Mouse (Mus musculus) stomach, embryonic 15.5 days (tissue): Measurements from ENCODE around the gene Pi4ka. TPM values are rescaled to one million over a fixed set of nuclear protein-coding genes. Genes with fewer than 3 reads are reported as not detected.

Experiments
- ATAC-seq: fragments of 200-750 bp; cut with Nextera tagmentation; 2 replicates; pipeline ENCODE4 v1.8.0; 2017; ENCODE audit warnings: low read depth, moderate number of reproducible peaks, moderate TSS enrichment; ENCODE audit not compliant: insufficient read depth, low FRiP score
- H3K27ac ChIP-seq: fragments of 300-500 bp; sonication (generic); 2 replicates; pipeline ENCODE4 v1.5.1; 2015; ENCODE audit warnings: mild to moderate bottlenecking, inconsistent platforms
- H3K27me3 ChIP-seq: fragments of 300-500 bp; sonication (generic); replicated peaks from 2 replicates; pipeline ENCODE4 v1.6.1; 2015; ENCODE audit warnings: inconsistent platforms
- H3K36me3 ChIP-seq: fragments of 300-500 bp; sonication (generic); 2 replicates; pipeline ENCODE4 v1.6.1; 2015; ENCODE audit warnings: inconsistent platforms
- H3K4me1 ChIP-seq: fragments of 300-500 bp; sonication (generic); 2 replicates; pipeline ENCODE4 v1.6.1; 2015; ENCODE audit warnings: inconsistent platforms
- H3K4me2 ChIP-seq: fragments of 300-500 bp; sonication (generic); 2 replicates; pipeline ENCODE4 v1.6.1; 2015; ENCODE audit warnings: mild to moderate bottlenecking, inconsistent platforms
- H3K4me3 ChIP-seq: fragments of 300-500 bp; sonication (generic); replicated peaks from 2 replicates; pipeline ENCODE4 v1.5.1; 2015; ENCODE audit warnings: inconsistent platforms
- H3K9ac ChIP-seq: fragments of 300-500 bp; sonication (generic); 2 replicates; pipeline ENCODE4 v1.6.1; 2015; ENCODE audit warnings: inconsistent platforms
- H3K9me3 ChIP-seq: fragments of 300-500 bp; sonication (generic); 2 replicates; pipeline ENCODE4 v1.6.1; 2016; ENCODE audit warnings: inconsistent platforms
- WGBS: fragments of 180-500 bp; shearing (Covaris S2); methylation state at CpG from one replicate; pipeline ENCODE4 v1.1.7; 2015; 5-methylcytosine and 5-hydroxymethylcytosine counted together
- polyA plus RNA-seq: library from polyadenylated mRNA; unstranded; fragments of >200 nt; fragmentation: Nextera tagmentation; extraction: Ambion mirVana; gene quantifications from 2 replicates; pipeline ENCODE4 v1.2.1, GENCODE M21; 2015

The Pi4ka gene
- polyA plus RNA-seq: 28.1 and 28.4 TPM in 2 replicates

DNA sequence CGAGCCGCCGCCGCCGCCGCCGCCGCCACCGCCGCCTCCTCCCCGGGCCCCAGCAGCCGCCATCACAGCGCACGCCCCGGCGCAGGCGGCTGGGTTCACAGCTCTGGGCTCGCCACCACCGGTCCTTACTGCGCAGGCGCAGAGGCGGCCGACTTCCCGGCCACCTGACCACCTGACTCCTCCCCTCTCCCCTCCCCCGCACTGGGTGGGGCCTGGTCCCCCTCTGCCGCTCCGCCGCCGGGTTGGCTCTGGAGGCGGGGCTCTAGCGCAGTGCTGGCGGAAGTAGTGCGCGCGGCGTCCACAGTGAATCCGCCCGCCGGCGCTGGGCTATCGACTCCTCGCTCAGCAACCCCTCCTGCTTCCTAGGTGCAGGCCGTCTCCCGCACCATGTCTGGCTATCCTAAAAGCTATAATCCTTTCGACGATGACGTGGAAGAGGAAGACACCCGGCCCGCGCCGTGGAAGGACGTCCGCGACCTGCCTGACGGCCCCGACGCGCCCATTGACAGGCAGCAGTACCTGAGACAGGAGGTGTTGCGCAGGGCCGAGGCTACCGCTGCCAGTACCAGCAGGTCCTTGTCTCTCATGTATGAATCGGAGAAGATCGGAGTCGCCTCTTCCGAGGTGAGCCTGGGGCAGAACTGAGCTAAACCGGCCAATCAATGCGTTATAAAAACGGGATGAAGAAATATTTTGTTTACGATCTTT lies at the start of gene Pi4ka, which contains the start of gene Snap29:
Gene Pi4ka (minus strand): TSS at position 579 of the 708 bp plus-strand sequence.
Gene Snap29 (plus strand): TSS at position 251 of the 708 bp plus-strand sequence.
- WGBS: under 1% methylated on average over 57 of the region's 69 CpGs
- Histone ChIP-seq H3K9me3 (no peaks in the 10 kb centered on the region), H3K4me3 (peak within 1 kb of the TSS; percentile 62), H3K9ac (peak within 1 kb of the TSS; percentile 62), H3K4me1 (peaks cover 9% of the 10 kb centered on the region; the same call in 1 of the 2 replicates), H3K27me3 (no peaks in the 10 kb centered on the region), H3K27ac (peak within 1 kb of the TSS; percentile 62), H3K4me2 (peak within 1 kb of the TSS; percentile 76), H3K36me3 (no peaks in the 10 kb centered on the region)
- ATAC-seq: peak; percentile 98

DNA sequence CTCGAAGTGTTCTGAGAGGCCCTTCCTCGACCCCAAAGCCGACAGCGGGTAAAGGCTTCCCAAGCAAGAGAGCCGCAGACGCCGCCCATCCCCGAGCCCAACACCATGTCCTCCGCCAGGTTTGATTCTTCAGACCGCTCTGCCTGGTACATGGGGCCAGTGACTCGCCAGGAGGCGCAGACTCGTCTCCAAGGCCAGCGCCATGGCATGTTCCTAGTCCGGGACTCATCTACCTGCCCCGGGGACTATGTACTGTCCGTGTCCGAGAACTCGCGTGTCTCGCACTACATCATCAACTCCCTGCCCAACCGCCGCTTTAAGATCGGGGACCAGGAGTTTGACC lies 46.2 kb upstream of the Pi4ka start:
- Histone ChIP-seq H3K4me1 (peaks cover 9% of the 10 kb centered on the region), H3K9me3 (no peaks in the 10 kb centered on the region), H3K27me3 (no peaks in the 10 kb centered on the region), H3K9ac (peak overlapping the region; percentile 97), H3K4me3 (peak overlapping the region; percentile 98), H3K36me3 (peaks cover 5% of the 10 kb centered on the region; the same call in 1 of the 2 replicates), H3K27ac (peak overlapping the region; percentile 98), H3K4me2 (peak overlapping the region; percentile 73)
- ATAC-seq: peak; percentile 25; the same call in 1 of the 2 replicates
- under 1% methylated on average over 24 of the region's 24 CpGs for WGBS

DNA sequence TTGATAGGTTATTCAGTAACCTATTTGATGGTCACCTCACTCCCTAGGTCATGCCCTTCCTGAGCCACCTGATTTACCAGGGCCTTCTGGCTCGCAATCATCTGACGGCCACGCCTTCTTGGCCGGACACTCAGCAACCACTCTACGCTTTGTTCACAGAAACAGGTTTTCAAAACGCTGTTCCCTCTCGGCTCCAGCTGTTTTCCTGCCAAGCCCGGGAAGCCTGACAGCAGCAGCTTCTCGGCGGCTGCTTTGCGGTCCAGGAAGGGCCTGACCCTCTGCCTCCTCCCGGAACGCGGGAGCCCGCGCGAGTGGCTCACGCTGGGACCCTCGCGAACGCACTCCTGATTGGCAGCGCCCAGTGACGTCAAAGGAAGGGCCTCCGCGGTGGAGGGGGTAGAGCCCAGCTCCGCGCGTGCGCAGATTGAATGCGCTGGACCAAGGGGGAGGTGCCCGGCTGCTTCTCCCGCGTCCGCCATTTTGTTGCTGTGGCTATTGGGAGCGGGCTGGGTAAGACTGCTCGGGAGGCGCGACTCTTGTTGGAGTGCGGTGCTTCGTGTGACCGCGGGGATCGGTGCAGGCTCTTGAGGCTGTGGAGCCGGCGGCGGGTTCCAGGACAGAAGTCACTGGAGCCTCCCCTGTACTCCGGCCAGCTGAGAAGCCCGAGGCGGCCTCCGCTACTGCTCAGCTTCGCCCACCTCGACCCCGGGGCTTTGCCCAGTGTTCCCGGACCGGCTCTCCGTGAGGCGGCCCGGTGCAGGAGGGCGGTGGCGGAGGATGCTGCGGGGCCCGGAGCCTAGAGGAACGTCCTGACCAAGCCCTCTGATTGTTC lies 45.6 kb upstream of the Pi4ka start, which contains the start of gene Crkl:
Gene Crkl (plus strand): TSS at position 447 of the 832 bp plus-strand sequence.
- WGBS: under 1% methylated on average over 63 of the region's 63 CpGs
- peaks cover 9% of the 10 kb centered on the region for H3K4me1 ChIP-seq
- peak within 1 kb of the TSS; percentile 73 for H3K4me2 ChIP-seq
- H3K36me3 ChIP-seq: 0 out of 2 replicates have a peak, but pooled peaks cover 5% of the 10 kb centered on the region
- H3K27me3 ChIP-seq: no peaks in the 10 kb centered on the region
- peak within 1 kb of the TSS; percentile 97 for H3K9ac ChIP-seq
- H3K27ac ChIP-seq: peak within 1 kb of the TSS; percentile 98
- no peaks in the 10 kb centered on the region for H3K9me3 ChIP-seq
- H3K4me3 ChIP-seq: peak within 1 kb of the TSS; percentile 98
- peak; percentile 98 for ATAC-seq

DNA sequence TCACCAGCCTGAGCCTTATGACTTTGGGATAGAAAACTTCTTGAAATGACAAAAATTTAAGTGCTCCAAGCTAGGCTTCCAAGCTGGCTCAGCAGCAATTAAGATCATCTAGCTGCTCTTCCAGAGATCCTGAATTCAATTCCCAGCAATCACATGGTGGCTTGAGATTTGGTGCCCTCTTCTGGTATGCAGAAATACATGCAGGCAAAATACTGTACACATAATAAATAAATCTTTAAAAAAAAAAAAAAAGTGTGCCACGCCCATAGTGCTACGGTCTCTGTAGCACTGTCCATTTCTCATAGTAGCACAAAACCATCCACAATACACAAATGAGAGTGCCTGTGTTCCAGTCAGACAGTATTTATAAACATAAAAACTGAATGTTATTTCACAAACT lies 26.5 kb upstream of the Pi4ka start:
- Histone ChIP-seq H3K36me3 (no peaks in the 10 kb centered on the region), H3K4me3 (no peak overlapping the region), H3K4me1 (no peaks in the 10 kb centered on the region), H3K27me3 (no peaks in the 10 kb centered on the region), H3K9ac (no peak overlapping the region), H3K9me3 (no peaks in the 10 kb centered on the region), H3K4me2 (no peak overlapping the region), H3K27ac (no peak overlapping the region)
- ATAC-seq: no peak
- 62% methylated on average over 2 of the region's 2 CpGs for WGBS

DNA sequence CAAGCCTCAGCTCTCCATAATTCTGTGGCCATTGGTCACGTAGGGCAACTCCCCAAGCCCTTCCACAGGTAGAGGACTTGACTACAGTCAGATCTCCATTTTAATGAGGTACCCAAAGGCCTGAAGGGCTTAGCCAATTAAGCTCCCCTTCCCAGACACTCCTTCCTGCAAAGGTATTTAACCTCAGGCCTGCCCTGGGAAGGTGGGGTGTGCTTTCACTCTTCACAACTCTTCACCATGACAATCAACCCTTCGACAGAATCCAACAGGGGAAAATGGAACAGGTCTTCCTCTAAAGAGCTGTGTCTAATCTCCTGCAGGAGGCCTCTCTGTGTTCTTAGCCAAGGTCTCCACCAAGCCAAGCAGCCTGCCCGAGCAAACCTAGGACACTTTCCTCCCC lies 16.9 kb upstream of the Pi4ka start:
- H3K4me3 ChIP-seq: no peak overlapping the region
- H3K4me2 ChIP-seq: no peak overlapping the region
- no peak for ATAC-seq
- peaks cover 7% of the 10 kb centered on the region for H3K36me3 ChIP-seq
- WGBS: 78% methylated on average over 3 of the region's 3 CpGs
- no peak overlapping the region for H3K27ac ChIP-seq
- H3K9ac ChIP-seq: no peak overlapping the region
- H3K4me1 ChIP-seq: no peaks in the 10 kb centered on the region
- H3K9me3 ChIP-seq: no peaks in the 10 kb centered on the region
- H3K27me3 ChIP-seq: no peaks in the 10 kb centered on the region

DNA sequence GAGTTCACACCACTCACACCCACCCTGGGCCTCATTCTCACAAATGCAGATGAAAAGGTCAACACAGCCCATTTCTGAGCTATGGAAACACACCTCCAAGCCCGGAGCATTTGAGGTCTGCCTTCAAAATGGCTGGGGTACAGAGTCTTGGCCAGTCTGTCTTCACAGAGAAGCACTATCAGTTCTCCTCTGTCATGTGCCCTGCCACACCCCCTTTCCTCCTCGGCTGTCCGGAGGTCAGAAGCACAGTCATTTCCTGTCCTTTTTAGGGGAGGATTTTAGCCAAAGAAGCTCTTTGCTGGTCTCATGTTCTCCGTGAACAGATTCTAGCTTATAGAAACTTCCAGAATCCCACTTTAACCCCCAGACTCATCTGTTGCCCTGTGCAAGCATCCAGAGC lies 4.1 kb upstream of the Pi4ka start:
- Histone ChIP-seq H3K36me3 (no peaks in the 10 kb centered on the region), H3K4me2 (no peak overlapping the region), H3K9ac (no peak overlapping the region), H3K27ac (no peak overlapping the region), H3K4me3 (no peak overlapping the region), H3K9me3 (no peaks in the 10 kb centered on the region), H3K4me1 (peaks cover 6% of the 10 kb centered on the region; the same call in 1 of the 2 replicates), H3K27me3 (no peaks in the 10 kb centered on the region)
- WGBS: 34% methylated on average over 4 of the region's 4 CpGs
- ATAC-seq: no peak

DNA sequence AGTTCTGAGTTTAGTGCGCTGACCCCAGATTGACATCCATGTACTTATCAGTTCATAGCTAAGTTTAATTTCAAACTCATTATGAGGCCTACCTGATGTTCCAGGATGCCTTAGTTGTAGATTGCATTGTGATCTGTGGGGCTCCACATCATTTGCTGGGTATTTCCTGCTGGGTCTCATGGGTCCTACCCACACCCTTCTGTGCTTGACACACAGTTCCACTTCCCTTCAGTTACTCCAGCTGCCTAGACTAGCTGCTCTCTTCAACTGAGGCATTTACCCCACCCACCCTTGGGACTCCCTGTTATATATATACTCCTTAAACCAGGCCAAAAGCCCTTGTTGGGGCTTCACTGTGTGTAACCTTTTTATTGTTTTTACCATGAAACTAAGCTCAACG lies 2.9 kb upstream of the Pi4ka start:
- Histone ChIP-seq H3K9me3 (no peaks in the 10 kb centered on the region), H3K4me1 (peaks cover 9% of the 10 kb centered on the region; the same call in 1 of the 2 replicates), H3K9ac (no peak overlapping the region), H3K27ac (no peak overlapping the region), H3K4me3 (no peak overlapping the region), H3K36me3 (no peaks in the 10 kb centered on the region), H3K27me3 (no peaks in the 10 kb centered on the region), H3K4me2 (no peak overlapping the region)
- WGBS: 87% methylated on average over 2 of the region's 2 CpGs
- ATAC-seq: no peak

DNA sequence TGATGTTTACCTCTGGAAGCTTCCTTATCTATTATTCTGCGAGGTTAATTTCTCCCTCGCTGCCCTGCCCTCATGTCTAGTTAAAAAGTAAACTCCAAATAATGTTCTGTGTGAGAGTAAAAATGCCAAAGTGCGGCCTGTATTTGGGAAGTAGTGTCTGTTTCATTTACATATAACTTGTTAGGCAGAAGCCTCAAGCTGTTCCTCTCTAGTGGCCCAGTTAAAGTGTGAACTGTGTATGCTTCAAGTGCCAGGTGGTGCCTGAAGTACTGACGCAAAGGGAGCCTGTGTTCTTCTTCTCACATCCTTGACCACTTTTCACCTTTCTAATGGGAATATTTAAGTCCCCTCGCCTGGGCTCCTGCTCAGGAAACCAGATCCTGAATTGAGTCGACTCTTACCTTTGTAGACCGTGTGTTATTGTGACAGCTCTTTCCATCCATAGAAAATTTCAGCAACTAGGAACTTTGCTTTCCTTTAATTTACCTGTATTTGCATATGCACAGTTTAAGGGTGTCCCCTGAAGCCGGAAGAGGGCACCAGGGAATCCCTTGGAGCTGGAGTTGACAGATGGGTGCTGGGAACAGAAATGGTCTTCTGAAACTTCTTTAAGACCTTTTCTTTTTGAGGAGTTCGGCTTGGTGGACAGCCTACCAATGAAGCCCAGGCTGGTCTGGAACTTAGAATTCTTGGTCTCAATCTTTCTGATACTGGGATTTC lies 558 bp upstream of the Pi4ka start:
- no peak for ATAC-seq
- H3K27me3 ChIP-seq: no peaks in the 10 kb centered on the region
- no peaks in the 10 kb centered on the region for H3K9me3 ChIP-seq
- WGBS: 31% methylated on average over 9 of the region's 9 CpGs
- peak overlapping the region; percentile 47; the same call in 1 of the 2 replicates for H3K9ac ChIP-seq
- H3K4me2 ChIP-seq: peak overlapping the region; percentile 56
- peaks cover 9% of the 10 kb centered on the region; the same call in 1 of the 2 replicates for H3K4me1 ChIP-seq
- H3K36me3 ChIP-seq: no peaks in the 10 kb centered on the region
- H3K4me3 ChIP-seq: peak overlapping the region; percentile 62
- H3K27ac ChIP-seq: no peak overlapping the region

DNA sequence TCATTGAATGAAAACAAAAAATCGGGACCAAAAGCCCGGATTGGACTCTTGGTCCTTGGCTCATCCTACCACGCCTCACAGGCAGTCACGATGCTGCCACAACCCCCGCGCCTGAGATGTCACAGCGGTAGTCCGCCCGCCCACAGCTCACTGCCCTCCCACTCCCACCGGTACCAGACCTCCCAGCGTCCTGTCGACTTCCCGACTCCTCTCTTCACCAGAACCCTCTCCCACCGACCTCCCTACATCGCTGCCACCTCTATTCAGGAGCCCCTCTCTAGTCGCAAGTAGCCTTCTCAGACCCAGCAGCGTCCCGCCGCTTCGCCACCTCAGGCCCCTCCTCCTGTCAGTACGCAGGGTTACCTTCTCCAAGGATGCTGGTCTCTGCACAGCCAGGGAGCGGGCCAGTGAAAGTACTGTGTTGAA lies 830 bp downstream of the Pi4ka start:
- H3K4me1 ChIP-seq: peaks cover 9% of the 10 kb centered on the region; the same call in 1 of the 2 replicates
- H3K36me3 ChIP-seq: no peaks in the 10 kb centered on the region
- peak; percentile 80 for ATAC-seq
- H3K27me3 ChIP-seq: no peaks in the 10 kb centered on the region
- peak overlapping the region; percentile 76 for H3K4me2 ChIP-seq
- H3K9me3 ChIP-seq: no peaks in the 10 kb centered on the region
- H3K27ac ChIP-seq: peak overlapping the region; percentile 55; the same call in 1 of the 2 replicates
- H3K4me3 ChIP-seq: peak overlapping the region; percentile 62
- H3K9ac ChIP-seq: peak overlapping the region; percentile 62
- under 1% methylated on average over 22 of the region's 22 CpGs for whole genome bisulfite sequencing

DNA sequence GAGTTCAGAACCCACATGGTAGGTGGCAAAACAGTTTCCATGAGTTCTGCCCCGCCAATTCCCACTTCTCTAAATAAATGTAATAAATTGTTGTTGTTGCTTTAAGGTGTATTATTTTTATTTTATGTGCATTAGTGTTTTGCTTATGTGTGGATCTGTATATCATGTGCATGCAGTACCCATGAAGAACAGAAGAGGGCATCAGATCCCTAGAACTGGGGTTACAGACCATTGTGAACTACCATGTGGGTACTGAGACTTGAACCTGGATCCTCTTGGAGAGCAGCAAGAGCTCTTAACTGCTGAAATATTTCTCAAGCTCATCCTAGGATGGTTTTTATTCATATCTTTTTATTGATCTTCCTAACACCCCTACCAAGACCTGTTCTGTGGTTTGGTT lies 3.3 kb downstream of the Pi4ka start:
- Histone ChIP-seq H3K27ac (no peak overlapping the region), H3K9me3 (no peaks in the 10 kb centered on the region), H3K4me1 (peaks cover 9% of the 10 kb centered on the region; the same call in 1 of the 2 replicates), H3K27me3 (no peaks in the 10 kb centered on the region), H3K4me2 (no peak overlapping the region), H3K9ac (no peak overlapping the region), H3K36me3 (no peaks in the 10 kb centered on the region), H3K4me3 (no peak overlapping the region)
- no peak for ATAC-seq
- WGBS: 66% methylated on average over 1 of the region's 1 CpGs

DNA sequence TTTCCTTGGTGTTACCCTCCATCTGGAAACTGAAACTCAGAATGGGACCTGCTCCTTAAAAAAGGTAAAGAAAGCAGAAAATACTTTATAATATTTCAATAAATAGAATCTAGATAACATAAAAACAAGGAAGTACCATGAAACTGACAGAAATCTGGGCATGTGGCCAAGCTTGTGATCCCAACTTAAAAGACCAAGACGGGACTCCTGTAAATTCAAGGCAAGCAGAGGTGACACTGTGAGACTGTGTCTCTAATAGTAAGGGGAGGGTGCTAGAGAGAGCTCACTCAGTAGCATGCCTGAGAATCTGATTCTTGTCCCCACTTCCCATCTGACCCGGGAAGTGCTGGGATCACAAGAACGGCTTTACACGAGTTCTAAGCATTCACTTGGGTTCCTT lies 13.3 kb downstream of the Pi4ka start:
- 0 out of 2 replicates have a peak, but pooled peaks cover 3% of the 10 kb centered on the region for H3K4me1 ChIP-seq
- no peak for ATAC-seq
- no peak overlapping the region for H3K9ac ChIP-seq
- H3K27ac ChIP-seq: peak overlapping the region; percentile 16; the same call in 1 of the 2 replicates
- no peaks in the 10 kb centered on the region for H3K27me3 ChIP-seq
- no peaks in the 10 kb centered on the region for H3K9me3 ChIP-seq
- H3K4me2 ChIP-seq: no peak overlapping the region
- no peak overlapping the region for H3K4me3 ChIP-seq
- WGBS: 61% methylated on average over 4 of the region's 4 CpGs
- H3K36me3 ChIP-seq: no peaks in the 10 kb centered on the region
